Mouse (Mus musculus): ENCODE data around the gene Olfr891. TPM values are rescaled to one million over a fixed set of nuclear protein-coding genes. Genes with fewer than 3 reads are reported as not detected.
"Not testable (repeated sequence)": the region's sequence is repeated elsewhere in the genome, so short reads cannot be mapped to it uniquely, and the experiment has no call there.

Gene Olfr891
- polyA plus RNA-seq (2015; fragmentation: Nextera tagmentation; extraction: Ambion mirVana), result not detected in 2 replicates

DNA sequence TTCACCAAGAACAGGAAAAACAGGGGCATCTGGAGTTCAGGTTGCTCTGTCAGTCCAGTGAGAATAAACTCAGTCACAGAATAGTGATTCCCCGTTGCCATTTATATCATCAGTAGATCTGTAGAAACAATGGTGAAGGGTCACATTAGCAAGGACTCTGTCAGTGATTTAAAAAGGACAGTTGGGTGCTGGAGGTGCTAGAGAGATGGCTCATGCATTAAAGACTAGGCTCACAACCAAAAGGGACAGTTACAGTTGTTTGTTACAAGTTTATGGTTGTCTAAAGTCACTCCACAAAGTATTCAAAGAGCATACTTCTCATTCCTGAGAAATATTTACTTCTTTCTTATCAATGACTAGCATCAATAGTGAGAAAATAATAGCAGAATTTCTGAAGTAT, at the start of gene Olfr891:
Gene Olfr891, minus strand, starts transcription at position 101 of the 400 bp plus-strand sequence.
- no peak within 1 kb of the TSS for H3K9ac ChIP-seq
- no peak for DNase-seq
- H3K27me3 ChIP-seq, result no peaks in the 10 kb centered on the region
- no peak within 1 kb of the TSS for H3K4me3 ChIP-seq (replicated peaks)
- ATAC-seq (ENCODE audit: low read depth), result no peak
- no peak within 1 kb of the TSS for H3K27ac ChIP-seq
- 50% methylated on average over 1 of the region's 1 CpGs for WGBS (ENCODE audit: insufficient replicate concordance)
- H3K4me2 ChIP-seq, result no peak within 1 kb of the TSS
- H3K9me3 ChIP-seq (replicated peaks), result no peaks in the 10 kb centered on the region
- H3K36me3 ChIP-seq, result no peaks in the 10 kb centered on the region
- no peaks in the 10 kb centered on the region for H3K4me1 ChIP-seq (replicated peaks)

DNA sequence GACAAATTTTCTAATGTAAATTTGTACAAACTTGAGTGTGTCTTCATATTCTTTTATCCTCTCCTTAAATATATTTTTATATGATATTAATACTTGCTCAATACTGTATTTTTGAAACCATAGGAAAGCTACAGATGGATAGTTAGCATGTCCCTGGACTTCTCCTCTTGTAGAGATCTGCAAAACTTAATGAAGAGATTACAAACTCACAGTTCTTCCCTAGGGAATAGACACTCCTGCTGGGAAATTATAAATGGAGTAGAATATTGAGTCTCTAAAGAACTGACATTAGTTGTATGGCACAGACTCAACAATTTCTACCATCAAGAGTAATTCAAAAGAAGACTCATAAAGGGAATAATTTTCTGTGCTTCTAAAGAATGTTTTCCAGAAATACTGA, 37.1 kb upstream of the Olfr891 start, which contains the start of gene Olfr894:
Gene Olfr894, plus strand, starts transcription at position 301 of the 400 bp plus-strand sequence.
- Histone ChIP-seq H3K36me3 (no peaks in the 10 kb centered on the region), H3K4me3 (replicated peaks) (no peak within 1 kb of the TSS), H3K4me2 (no peak within 1 kb of the TSS), H3K9ac (no peak within 1 kb of the TSS), H3K4me1 (replicated peaks) (no peaks in the 10 kb centered on the region), H3K9me3 (replicated peaks) (no peaks in the 10 kb centered on the region), H3K27me3 (no peaks in the 10 kb centered on the region), H3K27ac (no peak within 1 kb of the TSS)
- ATAC-seq (ENCODE audit: low read depth) (no peak), DNase-seq (no peak)

DNA sequence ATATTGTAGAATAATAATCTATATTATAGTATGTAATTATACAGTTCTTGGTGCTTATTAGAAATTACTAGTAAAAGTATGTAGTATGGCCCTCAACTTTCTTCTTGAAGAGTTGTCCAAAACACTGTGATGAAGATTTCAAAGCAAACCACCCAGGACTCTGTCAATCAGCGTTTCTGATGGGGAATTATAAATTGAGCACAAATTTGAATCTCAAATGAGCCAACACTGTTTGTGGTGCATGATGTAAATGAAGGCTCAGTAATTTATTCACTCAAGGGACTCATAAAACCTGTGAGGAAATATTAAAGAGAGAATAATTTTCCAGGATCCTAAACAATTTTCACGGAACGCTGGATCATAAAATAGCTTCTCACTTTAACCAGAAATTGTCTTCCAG, 27.4 kb upstream of the Olfr891 start, which contains the start of gene Olfr893:
Gene Olfr893, plus strand, starts transcription at position 301 of the 400 bp plus-strand sequence.
- H3K27ac ChIP-seq, result no peak within 1 kb of the TSS
- no peak within 1 kb of the TSS for H3K4me3 ChIP-seq (replicated peaks)
- no peaks in the 10 kb centered on the region for H3K4me1 ChIP-seq (replicated peaks)
- H3K36me3 ChIP-seq, result no peaks in the 10 kb centered on the region
- no peaks in the 10 kb centered on the region for H3K27me3 ChIP-seq
- no peak within 1 kb of the TSS for H3K4me2 ChIP-seq
- ATAC-seq (ENCODE audit: low read depth), result no peak
- H3K9ac ChIP-seq, result no peak within 1 kb of the TSS
- WGBS (ENCODE audit: insufficient replicate concordance), result 56% methylated on average over 3 of the region's 3 CpGs
- no peak for DNase-seq
- 0 out of 2 replicates have a peak, but pooled peaks cover 3% of the 10 kb centered on the region for H3K9me3 ChIP-seq (replicated peaks)

DNA sequence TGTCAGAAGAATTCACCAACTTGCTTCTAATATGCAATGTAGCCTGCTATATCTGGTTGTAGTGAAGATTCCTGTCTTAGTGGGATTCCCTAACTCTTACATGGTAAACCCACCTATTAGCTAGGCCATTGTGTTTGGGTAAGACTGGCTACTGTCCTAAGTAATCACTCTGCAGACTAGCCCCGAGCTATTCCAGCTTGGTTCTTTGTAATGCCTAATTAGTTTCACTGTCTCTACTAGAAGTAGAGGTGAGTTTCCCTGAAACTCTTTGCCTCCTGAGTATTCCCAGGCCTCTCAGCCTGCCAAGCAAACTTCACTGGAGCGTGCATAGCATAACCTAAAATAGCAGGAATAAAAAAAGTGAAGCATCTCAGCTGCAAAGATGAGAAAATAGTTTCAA, 12.3 kb downstream of the Olfr891 start:
- 25% methylated on average over 2 of the region's 2 CpGs for WGBS (ENCODE audit: insufficient replicate concordance)
- H3K4me1 ChIP-seq (replicated peaks); H3K4me3 ChIP-seq (replicated peaks); H3K9me3 ChIP-seq (replicated peaks); H3K36me3 ChIP-seq; DNase-seq; H3K27ac ChIP-seq; ATAC-seq (ENCODE audit: low read depth); H3K4me2 ChIP-seq; H3K27me3 ChIP-seq; H3K9ac ChIP-seq: not testable (repeated sequence)

- no peaks in the 10 kb centered on the region for H3K4me1 ChIP-seq (replicated peaks)
- H3K9me3 ChIP-seq (replicated peaks), result no peaks in the 10 kb centered on the region
- H3K9ac ChIP-seq, result no peak within 1 kb of the TSS
- no peaks in the 10 kb centered on the region for H3K36me3 ChIP-seq
- no peak within 1 kb of the TSS for H3K4me2 ChIP-seq
- H3K27me3 ChIP-seq, result no peaks in the 10 kb centered on the region
- H3K27ac ChIP-seq, result no peak within 1 kb of the TSS
- no peak within 1 kb of the TSS for H3K4me3 ChIP-seq (replicated peaks)
- no peak for DNase-seq
- ATAC-seq (ENCODE audit: low read depth), result no peak
These were observed 38.4 kb downstream of the Olfr891 start, which contains the start of gene Olfr890 for GRCm38 (mm10) chr9:38142217-38142616. Gene Olfr890, plus strand, starts transcription at chr9:38142517.

Other genes starting within 250 kb of the Olfr891 start
- gene Olfr881, start 189.0 kb downstream of the Olfr891 start, polyA plus RNA-seq (2015; fragmentation: Nextera tagmentation; extraction: Ambion mirVana), result not detected in 2 replicates
- gene Olfr883, start 155.0 kb downstream of the Olfr891 start, polyA plus RNA-seq (2015; fragmentation: Nextera tagmentation; extraction: Ambion mirVana), result not detected in 2 replicates
- not detected in 2 replicates for gene Olfr884, start 134.3 kb downstream of the Olfr891 start, polyA plus RNA-seq (2015; fragmentation: Nextera tagmentation; extraction: Ambion mirVana)
- gene Olfr885, start 119.5 kb downstream of the Olfr891 start, polyA plus RNA-seq (2015; fragmentation: Nextera tagmentation; extraction: Ambion mirVana), result not detected in 2 replicates
- not detected in 2 replicates for gene Olfr887, start 96.7 kb downstream of the Olfr891 start, polyA plus RNA-seq (2015; fragmentation: Nextera tagmentation; extraction: Ambion mirVana)
- not detected in 2 replicates for gene Olfr888, start 72.7 kb downstream of the Olfr891 start, polyA plus RNA-seq (2015; fragmentation: Nextera tagmentation; extraction: Ambion mirVana)
- gene Olfr889, start 65.6 kb downstream of the Olfr891 start, polyA plus RNA-seq (2015; fragmentation: Nextera tagmentation; extraction: Ambion mirVana), result 0.15 and 0.18 TPM in 2 replicates
- not detected in 2 replicates for gene Olfr890, start 38.3 kb downstream of the Olfr891 start, polyA plus RNA-seq (2015; fragmentation: Nextera tagmentation; extraction: Ambion mirVana)
- not detected in 2 replicates for gene Olfr893, start 27.5 kb upstream of the Olfr891 start, polyA plus RNA-seq (2015; fragmentation: Nextera tagmentation; extraction: Ambion mirVana)
- not detected in 2 replicates for gene Olfr894, start 37.2 kb upstream of the Olfr891 start, polyA plus RNA-seq (2015; fragmentation: Nextera tagmentation; extraction: Ambion mirVana)
- not detected in 2 replicates for gene Olfr143, start 72.0 kb upstream of the Olfr891 start, polyA plus RNA-seq (2015; fragmentation: Nextera tagmentation; extraction: Ambion mirVana)
- gene Olfr895, start 87.0 kb upstream of the Olfr891 start, polyA plus RNA-seq (2015; fragmentation: Nextera tagmentation; extraction: Ambion mirVana), result not detected in 2 replicates
- not detected in 2 replicates for gene Olfr896-ps1, start 110.3 kb upstream of the Olfr891 start, polyA plus RNA-seq (2015; fragmentation: Nextera tagmentation; extraction: Ambion mirVana)
- gene Olfr25, start 148.2 kb upstream of the Olfr891 start, polyA plus RNA-seq (2015; fragmentation: Nextera tagmentation; extraction: Ambion mirVana), result not detected in 2 replicates
- gene Olfr898, start 167.6 kb upstream of the Olfr891 start, polyA plus RNA-seq (2015; fragmentation: Nextera tagmentation; extraction: Ambion mirVana), result not detected in 2 replicates
- gene Olfr250, start 186.1 kb upstream of the Olfr891 start, polyA plus RNA-seq (2015; fragmentation: Nextera tagmentation; extraction: Ambion mirVana), result not detected in 2 replicates
- not detected in 2 replicates for gene Olfr251, start 196.3 kb upstream of the Olfr891 start, polyA plus RNA-seq (2015; fragmentation: Nextera tagmentation; extraction: Ambion mirVana)
- gene Olfr147, start 220.9 kb upstream of the Olfr891 start, polyA plus RNA-seq (2015; fragmentation: Nextera tagmentation; extraction: Ambion mirVana), result not detected in 2 replicates
- not detected in 2 replicates for gene Olfr901, start 248.6 kb upstream of the Olfr891 start, polyA plus RNA-seq (2015; fragmentation: Nextera tagmentation; extraction: Ambion mirVana)

Measured in liver, embryonic 13.5 days (tissue).